Comparison of ENCODE assay signal across 7 mouse cellular contexts in genomic region chrX:101299055-101299454, GRCm38 (mm10). TPM values are rescaled to one million over a fixed set of nuclear protein-coding genes. Genes with fewer than 3 reads are reported as not detected.
DNase-seq lines count a peak whose midpoint lies in the region; ATAC-seq lines count a peak whose summit lies in the region.

TSS of gene Nlgn3 (plus strand) at chrX:101299168.

- ATAC-seq in hindbrain, embryonic 13.5 days (ENCODE audit: low FRiP score) = peak; percentile 38
- ATAC-seq in limb, embryonic 13.5 days (ENCODE audit: low FRiP score, low read depth) = no peak; the same call in 1 of the 2 replicates
- ATAC-seq in neural tube, embryonic 15.5 days (ENCODE audit: low FRiP score) = peak; percentile 55

- 25% methylated on average over 8 of the region's 24 CpGs for WGBS in hindbrain, embryonic 13.5 days
- WGBS in limb, embryonic 13.5 days = 27% methylated on average over 12 of the region's 24 CpGs
- 37% methylated on average over 11 of the region's 24 CpGs for WGBS in neural tube, embryonic 15.5 days

- H3K4me3 ChIP-seq in hindbrain, embryonic 13.5 days = peak within 1 kb of the TSS; percentile 56
- H3K4me3 ChIP-seq in limb, embryonic 13.5 days = peak within 1 kb of the TSS; percentile 49
- H3K4me3 ChIP-seq in neural tube, embryonic 15.5 days (replicated peaks) = peak within 1 kb of the TSS; percentile 56

- peak; percentile 68 to 69 for DNase-seq in right cerebral cortex, postnatal 10 days (ENCODE audit: low spot score in 2 of 2)
- DNase-seq in right cerebral cortex, postnatal 36 days (ENCODE audit: low spot score in 2 of 2) = no peak
- peak; percentile 71 to 81 for DNase-seq in cerebellum, postnatal 14 days
- DNase-seq in adipocyte (ENCODE audit: low spot score) = no peak

- H3K27ac ChIP-seq in hindbrain, embryonic 13.5 days = peak within 1 kb of the TSS; percentile 89
- H3K27ac ChIP-seq in limb, embryonic 13.5 days = peak within 1 kb of the TSS; percentile 72; the same call in 1 of the 2 replicates
- H3K27ac ChIP-seq in neural tube, embryonic 15.5 days (replicated peaks) = peak within 1 kb of the TSS; percentile 86

- peaks cover 6% of the 10 kb centered on the region; the same call in 1 of the 2 replicates for H3K27me3 ChIP-seq in hindbrain, embryonic 13.5 days
- peaks cover 8% of the 10 kb centered on the region for H3K27me3 ChIP-seq in limb, embryonic 13.5 days
- no peaks in the 10 kb centered on the region for H3K27me3 ChIP-seq in neural tube, embryonic 15.5 days (replicated peaks)

- H3K4me1 ChIP-seq in hindbrain, embryonic 13.5 days (replicated peaks) = peaks cover 31% of the 10 kb centered on the region
- H3K4me1 ChIP-seq in limb, embryonic 13.5 days = peaks cover 26% of the 10 kb centered on the region
- peaks cover 35% of the 10 kb centered on the region for H3K4me1 ChIP-seq in neural tube, embryonic 15.5 days

- peak within 1 kb of the TSS; percentile 64 for H3K4me2 ChIP-seq in hindbrain, embryonic 13.5 days
- peak within 1 kb of the TSS; percentile 62 for H3K4me2 ChIP-seq in limb, embryonic 13.5 days (replicated peaks)
- H3K4me2 ChIP-seq in neural tube, embryonic 15.5 days = peak within 1 kb of the TSS; percentile 58

- H3K9ac ChIP-seq in hindbrain, embryonic 13.5 days = peak within 1 kb of the TSS; percentile 82
- peak within 1 kb of the TSS; percentile 68 for H3K9ac ChIP-seq in limb, embryonic 13.5 days
- peak within 1 kb of the TSS; percentile 62 for H3K9ac ChIP-seq in neural tube, embryonic 15.5 days (replicated peaks)

- H3K9me3 ChIP-seq in hindbrain, embryonic 13.5 days = no peaks in the 10 kb centered on the region
- H3K9me3 ChIP-seq in limb, embryonic 13.5 days = no peaks in the 10 kb centered on the region
- H3K9me3 ChIP-seq in neural tube, embryonic 15.5 days (replicated peaks) = no peaks in the 10 kb centered on the region

- peaks cover 20% of the 10 kb centered on the region for H3K36me3 ChIP-seq in hindbrain, embryonic 13.5 days
- H3K36me3 ChIP-seq in limb, embryonic 13.5 days = peaks cover 34% of the 10 kb centered on the region
- H3K36me3 ChIP-seq in neural tube, embryonic 15.5 days = peaks cover 9% of the 10 kb centered on the region

RNA-seq across cellular contexts. Expression of gene Nlgn3, which starts in this region (rescaled TPM):
- 60.1 and 61.2 TPM in 2 replicates for polyA plus RNA-seq in hindbrain, embryonic 13.5 days (2015; fragmentation: Nextera tagmentation; extraction: Ambion mirVana)
- 17.8 and 19.9 TPM in 2 replicates for polyA plus RNA-seq in limb, embryonic 13.5 days (2015; fragmentation: Nextera tagmentation; extraction: Ambion mirVana)
- 72.1 and 77.2 TPM in 2 replicates for polyA plus RNA-seq in neural tube, embryonic 15.5 days (2015; fragmentation: Nextera tagmentation; extraction: Ambion mirVana)

Comparison
In these comparisons a context has a peak if more than half of its experiments do, and no peak if none do; other contexts are left out.
1. DNase-seq: peak in right cerebral cortex, postnatal 10 days (2 of 2) and cerebellum, postnatal 14 days (2 of 2); none in right cerebral cortex, postnatal 36 days (0 of 2) and adipocyte (single experiment).
2. Peak in every context shown above with its lines, with median percentiles within 50 percentile points of each other: H3K27ac ChIP-seq, H3K4me2 ChIP-seq, H3K4me3 ChIP-seq and H3K9ac ChIP-seq.